Mouse (Mus musculus) MEL (cell line): ENCODE measurements around the gene Plekha3. TPM values are rescaled to one million over a fixed set of nuclear protein-coding genes. Genes with fewer than 3 reads are reported as not detected.
A peak's percentile ranks its signal among the peaks of the same experiment; 100 is the strongest.

Experiments
- DNase-seq: peaks from one replicate; pipeline ENCODE4 v3.0.0; 2011; ENCODE audit warnings: low read depth, low spot score
- H3K27ac ChIP-seq: 2 replicates; pipeline ENCODE4 v1.5.1; 2012; ENCODE audit warnings: low read depth, mild to moderate bottlenecking, control low read depth, low read length, moderate library complexity; ENCODE audit not compliant: control insufficient read depth
- H3K27me3 ChIP-seq, 2 experiments: fragments of 150-350 bp in 1 of 2; sonication (generic) in 1 of 2; 2 replicates each; pipeline ENCODE4 v1.6.1; 2012; ENCODE audit warnings: low read length in 2 of 2, mild to moderate bottlenecking in 2 of 2, improper control_type of control experiment in 1 of 2, moderate library complexity in 1 of 2; ENCODE audit not compliant: insufficient read depth in 2 of 2, control insufficient read depth in 1 of 2
- H3K36me3 ChIP-seq, 2 experiments: 2 replicates each; pipeline ENCODE4 v1.6.1; 2012 to 2014; ENCODE audit warnings: low read length in 2 of 2, improper control_type of control experiment in 1 of 2, inconsistent platforms in 1 of 2, mild to moderate bottlenecking in 1 of 2; ENCODE audit not compliant: insufficient read depth in 2 of 2, control insufficient read depth in 1 of 2
- H3K4me1 ChIP-seq, 2 experiments: fragments of 150-350 bp in 1 of 2; sonication (generic) in 1 of 2; 2 replicates each; pipeline ENCODE4 v1.6.1; 2012; ENCODE audit warnings: low read length in 2 of 2, improper control_type of control experiment in 1 of 2, mild to moderate bottlenecking in 1 of 2; ENCODE audit not compliant: insufficient read depth in 2 of 2, control insufficient read depth in 1 of 2
- H3K4me3 ChIP-seq, 2 experiments: fragments of 150-350 bp in 1 of 2; sonication (generic) in 1 of 2; 2 replicates each; pipeline ENCODE4 v1.5.1; 2012; ENCODE audit warnings: low read depth in 2 of 2, low read length in 2 of 2, mild to moderate bottlenecking in 2 of 2, moderate library complexity in 2 of 2, control low read depth in 1 of 2, improper control_type of control experiment in 1 of 2; ENCODE audit not compliant: control insufficient read depth in 1 of 2, insufficient read depth in 1 of 2
- H3K79me2 ChIP-seq: 2 replicates; pipeline ENCODE4 v1.6.1; 2012; ENCODE audit warnings: mild to moderate bottlenecking, low read length, moderate library complexity; ENCODE audit not compliant: control insufficient read depth, poor library complexity, insufficient read depth
- H3K9ac ChIP-seq: 2 replicates; pipeline ENCODE4 v1.6.1; 2012; ENCODE audit warnings: low read depth, mild to moderate bottlenecking, control low read depth, low read length, moderate library complexity; ENCODE audit not compliant: control insufficient read depth, poor library complexity, severe bottlenecking
- H3K9me3 ChIP-seq: fragments of 150-350 bp; sonication (generic); replicated peaks from 2 replicates; pipeline ENCODE4 v1.6.1; 2012; ENCODE audit warnings: mild to moderate bottlenecking, low read length, improper control_type of control experiment, moderate library complexity; ENCODE audit not compliant: insufficient read depth
- CHD1 ChIP-seq: IDR thresholded peaks from 2 replicates; pipeline ENCODE4 v1.6.1; 2012; ENCODE audit warnings: low read depth, mild to moderate bottlenecking, inconsistent platforms, low read length, improper control_type of control experiment
- CHD2 ChIP-seq: IDR thresholded peaks from 2 replicates; pipeline ENCODE4 v1.6.1; 2011; ENCODE audit warnings: low read length, improper control_type of control experiment
- CTCF ChIP-seq, 3 experiments: IDR thresholded peaks in 2 of 3; conservative IDR thresholded peaks in 1 of 3; 2 replicates each; pipeline ENCODE4 v1.5.1; 2011 to 2012; ENCODE audit warnings: low read length in 3 of 3, low read depth in 2 of 3, mild to moderate bottlenecking in 2 of 3, improper control_type of control experiment in 1 of 3, inconsistent platforms in 1 of 3, mixed read lengths in 1 of 3, moderate library complexity in 1 of 3; ENCODE audit not compliant: control insufficient read depth in 1 of 3, insufficient read depth in 1 of 3, poor library complexity in 1 of 3, severe bottlenecking in 1 of 3
- EP300 ChIP-seq, 2 experiments: IDR thresholded peaks; 2 replicates each; pipeline ENCODE4 v1.6.1; 2011; ENCODE audit warnings: improper control_type of control experiment in 2 of 2, low read length in 2 of 2, low read depth in 1 of 2, mild to moderate bottlenecking in 1 of 2
- ETS1 ChIP-seq: IDR thresholded peaks from 2 replicates; pipeline ENCODE4 v1.6.1; 2012; ENCODE audit warnings: low read depth, mild to moderate bottlenecking, inconsistent platforms, low read length, improper control_type of control experiment, moderate library complexity
- GABPA ChIP-seq: IDR thresholded peaks from 2 replicates; pipeline ENCODE4 v1.6.1; 2012; ENCODE audit warnings: low read depth, mild to moderate bottlenecking, inconsistent platforms, low read length, improper control_type of control experiment, moderate library complexity
- HCFC1 ChIP-seq: IDR thresholded peaks from 2 replicates; pipeline ENCODE4 v1.6.1; 2012; ENCODE audit warnings: low read depth, mild to moderate bottlenecking, inconsistent platforms, low read length, improper control_type of control experiment, moderate library complexity
- MAFK ChIP-seq: IDR thresholded peaks from 2 replicates; pipeline ENCODE4 v1.6.1; 2011; ENCODE audit warnings: low read depth, mild to moderate bottlenecking, low read length, improper control_type of control experiment, borderline replicate concordance
- MEF2A ChIP-seq: IDR thresholded peaks from 2 replicates; pipeline ENCODE4 v1.6.1; 2014; ENCODE audit warnings: low read depth, mild to moderate bottlenecking, inconsistent platforms, low read length, improper control_type of control experiment; ENCODE audit not compliant: poor library complexity, insufficient replicate concordance, severe bottlenecking; ENCODE audit errors: extremely low read depth
- MYB ChIP-seq: IDR thresholded peaks from 2 replicates; pipeline ENCODE4 v1.6.1; 2011; ENCODE audit warnings: mild to moderate bottlenecking, low read depth, low read length, improper control_type of control experiment
- NELFE ChIP-seq: IDR thresholded peaks from 2 replicates; pipeline ENCODE4 v1.6.1; 2011; ENCODE audit warnings: low read depth, low read length, improper control_type of control experiment
- NRF1 ChIP-seq: IDR thresholded peaks from 2 replicates; pipeline ENCODE4 v1.6.1; 2014; ENCODE audit warnings: low read depth, mild to moderate bottlenecking, inconsistent platforms, low read length, improper control_type of control experiment, moderate library complexity; ENCODE audit not compliant: poor library complexity, insufficient read depth, severe bottlenecking
- RAD21 ChIP-seq: IDR thresholded peaks from 2 replicates; pipeline ENCODE4 v1.6.1; 2011; ENCODE audit warnings: mild to moderate bottlenecking, low read depth, low read length, improper control_type of control experiment
- RCOR1 ChIP-seq: IDR thresholded peaks from 2 replicates; pipeline ENCODE4 v1.6.1; 2012; ENCODE audit warnings: low read depth, mild to moderate bottlenecking, inconsistent platforms, low read length, improper control_type of control experiment
- SMC3 ChIP-seq: IDR thresholded peaks from 2 replicates; pipeline ENCODE4 v1.6.1; 2011; ENCODE audit warnings: low read depth, low read length, improper control_type of control experiment
- TBP ChIP-seq: IDR thresholded peaks from 2 replicates; pipeline ENCODE4 v1.8.0; 2011; ENCODE audit warnings: low read depth, low read length, improper control_type of control experiment
- USF2 ChIP-seq, 2 experiments: IDR thresholded peaks; 2 replicates each; pipeline ENCODE4 v1.6.1; 2011 to 2012; ENCODE audit warnings: improper control_type of control experiment in 2 of 2, low read length in 2 of 2, borderline replicate concordance in 1 of 2, inconsistent platforms in 1 of 2, low read depth in 1 of 2, mild to moderate bottlenecking in 1 of 2; ENCODE audit not compliant: insufficient read depth in 1 of 2
- ZC3H11A ChIP-seq: IDR thresholded peaks from 2 replicates; pipeline ENCODE4 v1.6.1; 2012; ENCODE audit warnings: low read depth, mild to moderate bottlenecking, inconsistent platforms, low read length, improper control_type of control experiment
- ZMIZ1 ChIP-seq: IDR thresholded peaks from 2 replicates; pipeline ENCODE4 v1.6.1; 2012; ENCODE audit warnings: low read depth, mild to moderate bottlenecking, inconsistent platforms, low read length, improper control_type of control experiment, moderate library complexity
- ZNF384 ChIP-seq: IDR thresholded peaks from 2 replicates; pipeline ENCODE4 v1.6.1; 2012; ENCODE audit warnings: low read depth, mild to moderate bottlenecking, inconsistent platforms, low read length, improper control_type of control experiment
- polyA plus RNA-seq, 2 experiments: library from polyadenylated mRNA; stranded (reverse) in 1 of 2; unstranded in 1 of 2; fragments of >175 nt in 1 of 2; fragments of >200 nt in 1 of 2; gene quantifications; 2 replicates each; pipeline versions ENCODE4 v1.2.1 to v1.2.4; 2012; ENCODE audit warnings: low replicate concordance in 2 of 2, low read depth in 1 of 2; ENCODE audit not compliant: insufficient read length in 2 of 2, insufficient read depth in 1 of 2, missing spikeins in 1 of 2
- total RNA-seq: library from RNA; depleted of rRNA; stranded (reverse); fragments of 300-350 nt; gene quantifications from 2 replicates; pipeline ENCODE4 v1.2.3, GENCODE M21; 2012

Gene Plekha3
- total and polyA plus RNA-seq, 3 experiments: 20.5 to 23.4 TPM; not detected in 1

GRCm38 (mm10) chr2:76708512-76708911 is 33.4 kb downstream of the Plekha3 start:
- DNase-seq: peak; percentile 60
- Histone ChIP-seq H3K4me3 (no peak overlapping the region), H3K9me3 (no peaks in the 10 kb centered on the region), H3K27ac (no peak overlapping the region), H3K9ac (no peak overlapping the region), H3K79me2 (no peaks in the 10 kb centered on the region), H3K4me1 (no peaks in the 10 kb centered on the region), H3K36me3 (peaks cover 0 to 1% of the 10 kb centered on the region in 2 experiments; a peak in 1 of 4 replicates), H3K27me3 (no peaks in the 10 kb centered on the region)
- TF ChIP-seq ETS1 (peak; percentile 88), EP300 (IDR thresholded peaks at IDR 0.05; ENCODE audit: low read depth in 1 of 2, low read length in 2 of 2) (peak in 1 of 2 experiments; percentile 36; a peak in 2 of 4 replicates), MAFK (peak; percentile 100), GABPA (peak; percentile 78), MYB (no peak)

GRCm38 (mm10) chr2:76714984-76715383 is 39.9 kb downstream of the Plekha3 start:
- no peaks in the 10 kb centered on the region for H3K4me1 ChIP-seq
- H3K36me3 ChIP-seq: no peaks in the 10 kb centered on the region; a peak in 1 of 4 replicates
- H3K27ac ChIP-seq: no peak overlapping the region
- no peaks in the 10 kb centered on the region for H3K9me3 ChIP-seq
- TF ChIP-seq CTCF (IDR thresholded peaks at IDR 0.05 in 2 of 3, conservative IDR thresholded peaks at IDR 0.05 in 1 of 3; ENCODE audit: control insufficient read depth in 1 of 3, insufficient read depth in 1 of 3, low read depth in 2 of 3, low read length in 3 of 3, poor library complexity in 1 of 3, severe bottlenecking in 1 of 3) (peak; percentile 9 to 40 (median 23); a peak in 4 of 6 replicates), ZC3H11A (no peak), RAD21 (peak; percentile 23; the same call in 1 of the 2 replicates), NELFE (no peak), SMC3 (peak; percentile 34)
- no peak for DNase-seq
- no peak overlapping the region for H3K4me3 ChIP-seq
- no peaks in the 10 kb centered on the region for H3K27me3 ChIP-seq
- H3K9ac ChIP-seq: no peak overlapping the region
- no peaks in the 10 kb centered on the region for H3K79me2 ChIP-seq

- H3K79me2 ChIP-seq: no peaks in the 10 kb centered on the region
- DNase-seq: no peak
- TF ChIP-seq USF2 (IDR thresholded peaks at IDR 0.05; ENCODE audit: borderline replicate concordance in 1 of 2, insufficient read depth in 1 of 2, low read depth in 1 of 2, low read length in 2 of 2) (no peak), CHD1 (no peak), MAFK (no peak), NRF1 (no peak), HCFC1 (no peak), RCOR1 (no peak), ZNF384 (no peak), MEF2A (no peak), TBP (no peak), CHD2 (no peak), ZMIZ1 (no peak)
- no peaks in the 10 kb centered on the region for H3K36me3 ChIP-seq
- no peak overlapping the region for H3K27ac ChIP-seq
- no peaks in the 10 kb centered on the region for H3K4me1 ChIP-seq
- no peaks in the 10 kb centered on the region for H3K9me3 ChIP-seq
- no peaks in the 10 kb centered on the region for H3K27me3 ChIP-seq
- no peak overlapping the region for H3K4me3 ChIP-seq
- H3K9ac ChIP-seq: no peak overlapping the region
Observed at GRCm38 (mm10) chr2:76719650-76720049, 44.6 kb downstream of the Plekha3 start.
